Mouse (Mus musculus): Measurements from ENCODE around the gene Rem2.

DNA sequence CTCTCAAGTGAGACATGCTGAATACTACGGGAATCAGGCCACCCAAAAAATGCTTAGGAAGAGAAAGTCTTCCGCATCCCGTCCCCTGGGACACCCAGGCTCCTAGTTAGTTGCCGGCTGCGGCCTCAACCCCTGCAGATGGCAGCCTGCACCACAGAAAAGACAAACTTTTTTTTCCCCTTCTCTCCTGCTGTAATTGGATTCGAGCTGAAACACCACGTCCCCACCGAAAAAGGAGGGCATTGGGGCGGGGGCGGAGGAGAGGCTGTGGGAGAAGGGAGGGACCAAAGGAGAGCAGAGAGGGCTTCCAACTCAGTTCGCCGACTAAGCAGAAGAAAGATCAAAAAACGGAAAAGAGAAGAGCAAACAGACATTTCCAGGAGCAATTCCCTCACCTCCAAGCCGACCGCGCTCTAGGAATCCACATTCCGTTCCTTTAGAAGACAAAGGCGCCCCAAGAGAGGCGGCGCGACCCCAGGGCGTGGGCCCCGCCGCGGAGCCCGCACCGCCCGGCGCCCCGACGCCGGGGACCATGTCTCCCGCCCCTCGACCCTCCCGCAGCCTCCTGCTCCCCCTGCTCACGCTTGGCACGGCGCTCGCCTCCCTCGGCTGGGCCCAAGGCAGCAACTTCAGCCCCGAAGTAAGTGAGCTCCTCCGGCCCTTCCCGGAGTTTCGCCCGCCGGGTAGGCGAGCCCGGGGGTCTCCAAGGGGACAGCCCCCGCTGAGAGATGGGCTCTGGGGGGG, 44.4 kb upstream of the Rem2 start, which contains the start of gene Mmp14:
- TF ChIP-seq GATA1 (IDR thresholded peaks at IDR 0.05; ENCODE audit: borderline replicate concordance, low read length) (no peak), FLI1 (IDR thresholded peaks at IDR 0.05; ENCODE audit: low read length) (no peak)
